Mouse (Mus musculus): ENCODE measurements around the gene Prkcz. TPM values are rescaled to one million over a fixed set of nuclear protein-coding genes. Genes with fewer than 3 reads are reported as not detected.
A peak's percentile ranks its signal among the peaks of the same experiment; 100 is the strongest.

Prkcz gene
- polyA plus RNA-seq, 1 experiment from 2014 or later: 3.0 TPM

DNA sequence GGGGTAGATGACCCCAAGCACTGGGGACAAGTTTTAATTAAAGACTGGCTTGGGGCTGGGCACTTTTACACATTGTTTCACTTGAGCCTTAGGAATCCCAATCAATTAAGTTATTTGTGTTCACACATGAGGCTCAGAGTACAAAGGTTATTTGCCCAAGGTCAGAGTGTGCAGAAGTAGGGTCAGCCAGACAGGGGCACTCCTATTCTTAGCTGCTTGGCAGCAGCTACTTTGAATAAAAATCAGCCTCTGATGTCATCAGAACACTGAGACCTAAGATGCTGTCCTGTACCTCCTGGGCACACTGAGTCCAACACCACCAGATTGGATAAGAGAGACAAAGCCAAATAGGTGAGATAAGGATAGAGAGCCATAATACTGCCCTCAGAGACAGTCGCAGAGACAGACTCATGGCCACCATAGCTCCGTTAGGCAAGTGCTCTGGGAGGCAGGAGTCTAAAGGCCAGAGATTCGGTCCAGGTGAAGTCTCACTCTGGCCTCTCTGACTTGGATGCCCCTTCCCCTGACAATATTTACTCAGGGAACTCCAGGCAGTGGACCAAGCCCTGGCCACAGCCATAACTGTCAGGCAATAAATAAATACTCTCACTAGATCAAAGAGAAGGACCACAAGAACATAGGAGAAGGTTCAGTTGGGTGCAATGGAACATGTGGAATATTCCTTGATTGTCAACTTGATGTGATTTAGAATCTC, 37.9 kb downstream of the Prkcz start:
- no peak overlapping the region for H3K4me2 ChIP-seq (ENCODE audit: low read depth, low read length)
- H3K27me3 ChIP-seq (ENCODE audit: insufficient read depth, low read length): no peaks in the 10 kb centered on the region
- H3K4me3 ChIP-seq (ENCODE audit: low read depth, low read length): no peak overlapping the region
- H3K9me3 ChIP-seq (ENCODE audit: low read length): no peaks in the 10 kb centered on the region
- DNase-seq (no peak), ATAC-seq (peak; percentile 58)
- H3K36me3 ChIP-seq (replicated peaks; ENCODE audit: insufficient read depth, low read length): no peaks in the 10 kb centered on the region
- no peak overlapping the region for H3K9ac ChIP-seq (replicated peaks)
- WGBS (ENCODE audit: insufficient replicate concordance): 47% methylated on average over 3 of the region's 3 CpGs
- peaks cover 3% of the 10 kb centered on the region; the same call in 1 of the 2 replicates for H3K4me1 ChIP-seq (ENCODE audit: insufficient read depth)
- TF ChIP-seq EP300 (IDR thresholded peaks at IDR 0.05; ENCODE audit: low read depth) (no peak), CTCF (IDR thresholded peaks at IDR 0.05; ENCODE audit: low read depth) (no peak)
- no peak overlapping the region for H3K27ac ChIP-seq (ENCODE audit: low read depth)

DNA sequence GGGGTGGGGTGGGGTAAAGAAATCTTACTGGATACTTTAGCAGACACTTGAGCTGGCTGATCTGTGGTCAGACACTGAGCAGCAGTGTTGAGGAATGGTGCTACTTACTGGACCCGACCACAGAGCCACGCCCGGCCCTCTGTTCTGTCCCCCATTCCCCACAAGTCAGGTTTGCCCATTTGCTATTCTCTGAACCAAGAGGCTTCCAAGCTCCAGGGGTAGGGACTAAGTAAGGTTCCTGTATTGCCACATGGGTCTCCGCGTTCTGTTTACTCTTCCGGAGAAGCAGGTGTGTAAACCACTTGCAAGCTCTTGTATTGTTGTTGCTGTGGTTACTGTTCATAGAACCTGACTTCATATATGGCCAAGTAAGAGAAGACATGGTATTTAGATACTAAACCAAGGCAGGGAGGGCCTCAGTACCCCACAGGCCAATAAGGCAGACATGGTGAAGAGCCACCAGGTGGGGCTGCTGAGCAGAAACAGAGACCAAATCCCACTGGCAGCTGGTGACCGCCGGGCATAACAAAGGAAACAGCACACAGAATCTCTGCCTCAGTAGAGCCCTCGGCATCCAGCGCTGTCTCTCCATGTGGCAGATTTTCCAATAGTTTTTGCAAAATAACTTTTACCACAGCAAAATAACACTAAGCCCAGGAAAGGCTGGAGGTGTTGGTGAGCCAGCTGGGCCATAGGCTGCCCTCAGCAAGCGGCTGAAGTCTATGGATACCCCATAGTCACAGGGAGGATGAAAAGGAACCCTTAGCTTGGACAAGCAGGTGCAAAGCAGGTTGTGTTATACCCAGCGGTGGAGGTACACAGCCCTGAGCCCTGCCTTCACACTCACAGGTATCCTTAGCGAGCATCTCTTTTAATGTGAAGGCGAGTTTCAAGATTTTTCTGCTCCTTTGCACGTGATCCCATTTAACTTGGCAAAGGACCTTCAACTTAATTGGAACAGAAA, 40.6 kb downstream of the Prkcz start:
- no peaks in the 10 kb centered on the region for H3K9me3 ChIP-seq (ENCODE audit: low read length)
- no peaks in the 10 kb centered on the region for H3K36me3 ChIP-seq (replicated peaks; ENCODE audit: insufficient read depth, low read length)
- ATAC-seq (no peak), DNase-seq (peak; percentile 66)
- H3K27ac ChIP-seq (ENCODE audit: low read depth): no peak overlapping the region
- H3K4me2 ChIP-seq (ENCODE audit: low read depth, low read length): no peak overlapping the region
- peak; percentile 75 for TF ChIP-seq CTCF (IDR thresholded peaks at IDR 0.05; ENCODE audit: low read depth)
- no peak for TF ChIP-seq EP300 (IDR thresholded peaks at IDR 0.05; ENCODE audit: low read depth)
- no peak overlapping the region for H3K9ac ChIP-seq (replicated peaks)
- no peaks in the 10 kb centered on the region for H3K27me3 ChIP-seq (ENCODE audit: insufficient read depth, low read length)
- no peak overlapping the region for H3K4me3 ChIP-seq (ENCODE audit: low read depth, low read length)
- H3K4me1 ChIP-seq (ENCODE audit: insufficient read depth): peaks cover 3% of the 10 kb centered on the region; the same call in 1 of the 2 replicates
- 51% methylated on average over 15 of the region's 15 CpGs for WGBS (ENCODE audit: insufficient replicate concordance)

- TF ChIP-seq EP300 (IDR thresholded peaks at IDR 0.05; ENCODE audit: low read depth) (no peak), CTCF (IDR thresholded peaks at IDR 0.05; ENCODE audit: low read depth) (no peak)
- 26% methylated on average over 2 of the region's 2 CpGs for WGBS (ENCODE audit: insufficient replicate concordance)
- Histone ChIP-seq H3K4me1 (ENCODE audit: insufficient read depth) (peaks cover under 1% of the 10 kb centered on the region; the same call in 1 of the 2 replicates), H3K9ac (replicated peaks) (no peak overlapping the region), H3K27me3 (ENCODE audit: insufficient read depth, low read length) (no peaks in the 10 kb centered on the region), H3K27ac (ENCODE audit: low read depth) (no peak overlapping the region), H3K36me3 (replicated peaks; ENCODE audit: insufficient read depth, low read length) (no peaks in the 10 kb centered on the region), H3K4me3 (ENCODE audit: low read depth, low read length) (no peak overlapping the region), H3K9me3 (ENCODE audit: low read length) (no peaks in the 10 kb centered on the region), H3K4me2 (ENCODE audit: low read depth, low read length) (peak overlapping the region; percentile 32; the same call in 1 of the 2 replicates)
- ATAC-seq (peak; percentile 68), DNase-seq (peak; percentile 66)
Measured at GRCm38 (mm10) chr4:155318266-155318665, 42.9 kb downstream of the Prkcz start.

- no peak for DNase-seq
- H3K36me3 ChIP-seq (replicated peaks; ENCODE audit: insufficient read depth, low read length): no peaks in the 10 kb centered on the region
- H3K27ac ChIP-seq (ENCODE audit: low read depth): no peak overlapping the region
- no peak for TF ChIP-seq EP300 (IDR thresholded peaks at IDR 0.05; ENCODE audit: low read depth)
- TF ChIP-seq CTCF (IDR thresholded peaks at IDR 0.05; ENCODE audit: low read depth): no peak
- no peak overlapping the region for H3K9ac ChIP-seq (replicated peaks)
- 89% methylated on average over 3 of the region's 3 CpGs for WGBS (ENCODE audit: insufficient replicate concordance)
- no peaks in the 10 kb centered on the region for H3K4me1 ChIP-seq (ENCODE audit: insufficient read depth)
- no peaks in the 10 kb centered on the region for H3K27me3 ChIP-seq (ENCODE audit: insufficient read depth, low read length)
- H3K4me3 ChIP-seq (ENCODE audit: low read depth, low read length): no peak overlapping the region
- no peak for ATAC-seq
- H3K9me3 ChIP-seq (ENCODE audit: low read length): no peaks in the 10 kb centered on the region
- no peak overlapping the region for H3K4me2 ChIP-seq (ENCODE audit: low read depth, low read length)
Measured at GRCm38 (mm10) chr4:155315031-155315430, 46.1 kb downstream of the Prkcz start.

GRCm38 (mm10) chr4:155308679-155309078, 52.5 kb downstream of the Prkcz start:
- TF ChIP-seq EP300 (IDR thresholded peaks at IDR 0.05; ENCODE audit: low read depth): no peak
- no peak for TF ChIP-seq CTCF (IDR thresholded peaks at IDR 0.05; ENCODE audit: low read depth)
- WGBS (ENCODE audit: insufficient replicate concordance): 86% methylated on average over 12 of the region's 12 CpGs
- no peak overlapping the region for H3K9ac ChIP-seq (replicated peaks)

GRCm38 (mm10) chr4:155308068-155308467, 53.1 kb downstream of the Prkcz start:
- ATAC-seq (peak; percentile 80), DNase-seq (peak; percentile 80)
- peak; percentile 88 for TF ChIP-seq CTCF (IDR thresholded peaks at IDR 0.05; ENCODE audit: low read depth)
- TF ChIP-seq EP300 (IDR thresholded peaks at IDR 0.05; ENCODE audit: low read depth): no peak
- Histone ChIP-seq H3K4me1 (ENCODE audit: insufficient read depth) (peaks cover 5% of the 10 kb centered on the region), H3K27me3 (ENCODE audit: insufficient read depth, low read length) (no peaks in the 10 kb centered on the region), H3K4me3 (ENCODE audit: low read depth, low read length) (no peak overlapping the region), H3K36me3 (replicated peaks; ENCODE audit: insufficient read depth, low read length) (no peaks in the 10 kb centered on the region), H3K9ac (replicated peaks) (0 out of 2 replicates have a peak overlapping the region, but pooled peaks have one; percentile 2), H3K9me3 (ENCODE audit: low read length) (no peaks in the 10 kb centered on the region), H3K27ac (ENCODE audit: low read depth) (no peak overlapping the region), H3K4me2 (ENCODE audit: low read depth, low read length) (peak overlapping the region; percentile 49)
- WGBS (ENCODE audit: insufficient replicate concordance): 0% methylated on average over 11 of the region's 11 CpGs

More at GRCm38 (mm10) chr4:155308679-155309078, 52.5 kb downstream of the Prkcz start:
- no peaks in the 10 kb centered on the region for H3K36me3 ChIP-seq (replicated peaks; ENCODE audit: insufficient read depth, low read length)
- no peaks in the 10 kb centered on the region for H3K9me3 ChIP-seq (ENCODE audit: low read length)
- DNase-seq (no peak), ATAC-seq (no peak)
- H3K4me3 ChIP-seq (ENCODE audit: low read depth, low read length): no peak overlapping the region
- no peak overlapping the region for H3K27ac ChIP-seq (ENCODE audit: low read depth)
- H3K4me1 ChIP-seq (ENCODE audit: insufficient read depth): peaks cover 5% of the 10 kb centered on the region
- H3K27me3 ChIP-seq (ENCODE audit: insufficient read depth, low read length): no peaks in the 10 kb centered on the region
- H3K4me2 ChIP-seq (ENCODE audit: low read depth, low read length): no peak overlapping the region
